Mouse (Mus musculus) midbrain, postnatal 0 days (tissue): ENCODE data around the gene Cers6. TPM values are rescaled to one million over a fixed set of nuclear protein-coding genes. Genes with fewer than 3 reads are reported as not detected.

Source experiments
- ATAC-seq: fragments of 200-750 bp; cut with Nextera tagmentation; 2 replicates; pipeline ENCODE4 v1.8.0; 2017; ENCODE audit warnings: moderate number of reproducible peaks, mild to moderate bottlenecking, moderate TSS enrichment, moderate library complexity; ENCODE audit not compliant: low FRiP score
- DNase-seq: peaks from one replicate; pipeline ENCODE4 v3.0.0-alpha.2; 2015; ENCODE audit warnings: low spot score
- H3K27ac ChIP-seq: fragments of 300-500 bp; sonication (generic); 2 replicates; pipeline ENCODE4 v1.5.1; 2014; ENCODE audit warnings: low read depth, mild to moderate bottlenecking, low read length, mixed read lengths
- H3K27me3 ChIP-seq: fragments of 300-500 bp; sonication (generic); 2 replicates; pipeline ENCODE4 v1.6.1; 2014; ENCODE audit warnings: low read length, control low read depth, mixed read lengths; ENCODE audit not compliant: insufficient read depth
- H3K36me3 ChIP-seq: fragments of 300-500 bp; sonication (generic); 2 replicates; pipeline ENCODE4 v1.6.1; 2014; ENCODE audit warnings: low read length, control low read depth, mixed read lengths; ENCODE audit not compliant: insufficient read depth
- H3K4me1 ChIP-seq: fragments of 300-500 bp; sonication (generic); 2 replicates; pipeline ENCODE4 v1.6.1; 2014; ENCODE audit warnings: mild to moderate bottlenecking, control low read depth, antibody characterized with exemption, low read length, mixed read lengths; ENCODE audit not compliant: insufficient read depth
- H3K4me2 ChIP-seq: fragments of 300-500 bp; sonication (generic); 2 replicates; pipeline ENCODE4 v1.6.1; 2014; ENCODE audit warnings: low read depth, mild to moderate bottlenecking, low read length, mixed read lengths; ENCODE audit not compliant: poor library complexity, severe bottlenecking
- H3K4me3 ChIP-seq: fragments of 300-500 bp; sonication (generic); 2 replicates; pipeline ENCODE4 v1.5.1; 2014; ENCODE audit warnings: low read depth, mild to moderate bottlenecking, low read length, moderate library complexity
- H3K9ac ChIP-seq: fragments of 300-500 bp; sonication (generic); replicated peaks from 2 replicates; pipeline ENCODE4 v1.6.1; 2014; ENCODE audit warnings: mild to moderate bottlenecking, low read length, moderate library complexity, mixed read lengths; ENCODE audit not compliant: poor library complexity, severe bottlenecking
- H3K9me3 ChIP-seq: fragments of 300-500 bp; sonication (generic); 2 replicates; pipeline ENCODE4 v1.6.1; 2016; ENCODE audit warnings: low read length, control low read depth
- CTCF ChIP-seq: IDR thresholded peaks from 2 replicates; pipeline ENCODE4 v1.5.1; 2016; ENCODE audit warnings: antibody characterized with exemption, mild to moderate bottlenecking
- WGBS: fragments of 180-500 bp; shearing (Covaris S2); extraction: QIAGEN DNeasy Blood & Tissue Kit; methylation state at CpG from one replicate; pipeline ENCODE4 v1.1.7; 2014; 5-methylcytosine and 5-hydroxymethylcytosine counted together
- polyA plus RNA-seq: library from polyadenylated mRNA; unstranded; fragments of >200 nt; fragmentation: Nextera tagmentation; extraction: Ambion mirVana; gene quantifications from 2 replicates; pipeline ENCODE4 v1.2.1, GENCODE M21; 2015
- total RNA-seq: library from RNA; depleted of rRNA; stranded (reverse); fragments of >200 nt; gene quantifications from 2 replicates; pipeline ENCODE4 v1.2.3, GENCODE M21; 2014

Gene Cers6
- total and polyA plus RNA-seq, 2 experiments from 2014 or later, result 29.8 to 57.1 TPM

- ATAC-seq, result no peak
- Histone ChIP-seq H3K4me2 (no peak overlapping the region), H3K9me3 (no peaks in the 10 kb centered on the region), H3K36me3 (no peaks in the 10 kb centered on the region), H3K9ac (no peak overlapping the region), H3K4me3 (no peak overlapping the region), H3K4me1 (no peaks in the 10 kb centered on the region), H3K27ac (no peak overlapping the region), H3K27me3 (no peaks in the 10 kb centered on the region)
- no peak for TF ChIP-seq CTCF
- 64% methylated on average over 15 of the region's 15 CpGs for WGBS
- DNase-seq, result no peak
Measured at GRCm38 (mm10) chr2:68873653-68874441, 12.6 kb downstream of the Cers6 start.

GRCm38 (mm10) chr2:68874575-68874974 lies 13.3 kb downstream of the Cers6 start:
- 87% methylated on average over 6 of the region's 6 CpGs for WGBS
- no peaks in the 10 kb centered on the region for H3K9me3 ChIP-seq
- no peaks in the 10 kb centered on the region for H3K4me1 ChIP-seq
- H3K36me3 ChIP-seq, result no peaks in the 10 kb centered on the region
- DNase-seq (no peak), ATAC-seq (no peak)
- H3K4me3 ChIP-seq, result no peak overlapping the region
- no peak for TF ChIP-seq CTCF
- H3K4me2 ChIP-seq, result no peak overlapping the region
- no peaks in the 10 kb centered on the region for H3K27me3 ChIP-seq
- H3K9ac ChIP-seq, result no peak overlapping the region
- H3K27ac ChIP-seq, result no peak overlapping the region

- no peak overlapping the region for H3K4me3 ChIP-seq
- H3K9ac ChIP-seq, result no peak overlapping the region
- H3K27ac ChIP-seq, result no peak overlapping the region
- H3K36me3 ChIP-seq, result no peaks in the 10 kb centered on the region
- TF ChIP-seq CTCF, result no peak
- ATAC-seq (no peak), DNase-seq (no peak)
- H3K27me3 ChIP-seq, result no peaks in the 10 kb centered on the region
- H3K4me1 ChIP-seq, result no peaks in the 10 kb centered on the region
- WGBS, result 90% methylated on average over 4 of the region's 4 CpGs
- no peaks in the 10 kb centered on the region for H3K9me3 ChIP-seq
- H3K4me2 ChIP-seq, result no peak overlapping the region
Measured at GRCm38 (mm10) chr2:68879071-68879651, 17.9 kb downstream of the Cers6 start.

GRCm38 (mm10) chr2:68884573-68884972 lies 23.3 kb downstream of the Cers6 start:
- H3K36me3 ChIP-seq, result no peaks in the 10 kb centered on the region
- TF ChIP-seq CTCF, result no peak
- H3K27ac ChIP-seq, result no peak overlapping the region
- no peak for DNase-seq
- peak; percentile 23; the same call in 1 of the 2 replicates for ATAC-seq
- 41% methylated on average over 7 of the region's 7 CpGs for WGBS
- no peaks in the 10 kb centered on the region for H3K4me1 ChIP-seq
- H3K9me3 ChIP-seq, result no peaks in the 10 kb centered on the region
- H3K9ac ChIP-seq, result no peak overlapping the region
- no peaks in the 10 kb centered on the region for H3K27me3 ChIP-seq
- no peak overlapping the region for H3K4me3 ChIP-seq
- no peak overlapping the region for H3K4me2 ChIP-seq

- Histone ChIP-seq H3K27me3 (no peaks in the 10 kb centered on the region), H3K4me3 (no peak overlapping the region), H3K9ac (no peak overlapping the region), H3K36me3 (no peaks in the 10 kb centered on the region), H3K27ac (no peak overlapping the region), H3K4me1 (no peaks in the 10 kb centered on the region), H3K4me2 (no peak overlapping the region), H3K9me3 (no peaks in the 10 kb centered on the region)
- WGBS, result 94% methylated on average over 2 of the region's 2 CpGs
- ATAC-seq, result no peak
- no peak for TF ChIP-seq CTCF
- no peak for DNase-seq
Measured at GRCm38 (mm10) chr2:68885206-68885605, 24.0 kb downstream of the Cers6 start.

- Histone ChIP-seq H3K9me3 (no peaks in the 10 kb centered on the region), H3K27ac (no peak overlapping the region), H3K9ac (no peak overlapping the region), H3K4me1 (no peaks in the 10 kb centered on the region), H3K4me2 (no peak overlapping the region), H3K4me3 (no peak overlapping the region), H3K36me3 (no peaks in the 10 kb centered on the region), H3K27me3 (no peaks in the 10 kb centered on the region)
- 42% methylated on average over 4 of the region's 4 CpGs for WGBS
- DNase-seq (no peak), ATAC-seq (no peak)
- TF ChIP-seq CTCF, result no peak
Measured at GRCm38 (mm10) chr2:68885766-68886496, 24.7 kb downstream of the Cers6 start.
